14 mouse cellular contexts compared by ENCODE assay signal in genomic region chr4:54045258-54046029, GRCm38 (mm10).
"Had no signal": no experiment of that assay in that cellular context is flagged by ENCODE, and none has a peak within 500 bp of the region (broad histone marks: within the 10 kb centered on the region; RNA-seq: fewer than 3 reads in every experiment).

No protein-coding gene starts in this region.

- H3K27me3 ChIP-seq: limb, embryonic 15.5 days; liver, embryonic 12.5 days; neural tube, embryonic 15.5 days had no signal

- H3K4me1 ChIP-seq: limb, embryonic 15.5 days; liver, embryonic 12.5 days; neural tube, embryonic 15.5 days had no signal

- H3K9ac ChIP-seq: limb, embryonic 15.5 days; liver, embryonic 12.5 days; lung, embryonic 14.5 days; neural tube, embryonic 15.5 days had no signal

- H3K4me2 ChIP-seq: limb, embryonic 15.5 days; liver, embryonic 12.5 days; lung, embryonic 14.5 days; neural tube, embryonic 15.5 days had no signal

- H3K9me3 ChIP-seq: limb, embryonic 15.5 days; liver, embryonic 12.5 days; neural tube, embryonic 15.5 days had no signal

- DNase-seq: kidney, adult 8-10 months; kidney, postnatal 25 days; layer of hippocampus, adult 9-11 months; layer of hippocampus, postnatal 36 days; lung, embryonic 14.5 days; lung, postnatal 10 days; lung, postnatal 4 days; right cerebral cortex, adult 18-20 months; right cerebral cortex, postnatal 25 days; thymus, postnatal 4 days had no signal

- ATAC-seq: liver, embryonic 12.5 days had no signal

- H3K4me3 ChIP-seq: limb, embryonic 15.5 days; liver, embryonic 12.5 days; myocyte; neural tube, embryonic 15.5 days had no signal

- H3K27ac ChIP-seq: limb, embryonic 15.5 days; liver, embryonic 12.5 days; neural tube, embryonic 15.5 days had no signal

- H3K36me3 ChIP-seq: limb, embryonic 15.5 days; liver, embryonic 12.5 days; neural tube, embryonic 15.5 days had no signal
